Mouse (Mus musculus): Measurements from ENCODE around the gene Hdac4. TPM values are rescaled to one million over a fixed set of nuclear protein-coding genes. Genes with fewer than 3 reads are reported as not detected.

The Hdac4 gene
- polyA plus RNA-seq, 1 experiment from 2014 or later = 21.9 TPM

DNA sequence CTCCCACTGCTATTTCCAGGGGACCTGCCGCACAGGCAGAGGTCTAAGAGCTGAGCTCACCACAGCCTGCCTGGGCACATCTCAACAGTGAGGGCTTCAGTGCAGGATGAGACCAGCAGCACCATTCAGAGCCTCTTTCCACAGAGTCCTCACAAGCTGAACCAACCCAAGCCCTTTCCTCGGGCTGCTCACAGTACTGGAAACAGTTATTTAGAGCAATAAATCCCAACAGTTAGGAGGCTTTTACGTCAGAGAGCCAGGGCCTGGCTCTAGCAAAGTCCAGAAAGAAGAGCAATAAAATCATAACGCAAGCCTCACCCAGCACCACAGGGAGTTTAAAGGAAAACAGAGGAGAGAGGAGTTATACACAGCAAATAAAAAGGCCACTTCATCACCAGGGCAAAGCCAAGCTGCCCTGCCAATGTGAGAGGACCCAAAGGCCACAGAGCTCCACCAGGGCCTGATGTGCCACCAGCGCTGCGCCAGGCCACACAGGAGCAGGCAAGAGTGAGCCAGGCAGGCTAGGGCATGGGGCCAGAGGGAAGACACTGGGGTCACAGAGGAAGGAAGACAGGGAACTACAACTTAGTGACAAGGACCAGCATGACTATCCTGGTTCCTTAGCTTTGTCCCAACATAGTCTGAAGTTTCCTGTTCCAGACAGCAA, 50.5 kb downstream of the Hdac4 start:
- Histone ChIP-seq H3K9ac (ENCODE audit: low read length) (no peak overlapping the region), H3K36me3 (ENCODE audit: control insufficient read depth, insufficient read depth, low read length) (0 out of 2 replicates have a peak, but pooled peaks cover 2% of the 10 kb centered on the region), H3K4me1 (ENCODE audit: control insufficient read depth, insufficient read depth, low read length) (peaks cover 3% of the 10 kb centered on the region; the same call in 1 of the 2 replicates), H3K9me3 (ENCODE audit: control insufficient read depth, low read length) (no peaks in the 10 kb centered on the region), H3K27me3 (ENCODE audit: control insufficient read depth, insufficient read depth, low read length) (no peaks in the 10 kb centered on the region), H3K4me2 (no peak overlapping the region), H3K27ac (ENCODE audit: low read depth, low read length) (no peak overlapping the region), H3K4me3 (ENCODE audit: low read depth, low read length) (no peak overlapping the region)
- ATAC-seq (ENCODE audit: low FRiP score) = no peak
- WGBS = 83% methylated on average over 6 of the region's 6 CpGs
- no peak for DNase-seq (ENCODE audit: low spot score, missing footprints)

DNA sequence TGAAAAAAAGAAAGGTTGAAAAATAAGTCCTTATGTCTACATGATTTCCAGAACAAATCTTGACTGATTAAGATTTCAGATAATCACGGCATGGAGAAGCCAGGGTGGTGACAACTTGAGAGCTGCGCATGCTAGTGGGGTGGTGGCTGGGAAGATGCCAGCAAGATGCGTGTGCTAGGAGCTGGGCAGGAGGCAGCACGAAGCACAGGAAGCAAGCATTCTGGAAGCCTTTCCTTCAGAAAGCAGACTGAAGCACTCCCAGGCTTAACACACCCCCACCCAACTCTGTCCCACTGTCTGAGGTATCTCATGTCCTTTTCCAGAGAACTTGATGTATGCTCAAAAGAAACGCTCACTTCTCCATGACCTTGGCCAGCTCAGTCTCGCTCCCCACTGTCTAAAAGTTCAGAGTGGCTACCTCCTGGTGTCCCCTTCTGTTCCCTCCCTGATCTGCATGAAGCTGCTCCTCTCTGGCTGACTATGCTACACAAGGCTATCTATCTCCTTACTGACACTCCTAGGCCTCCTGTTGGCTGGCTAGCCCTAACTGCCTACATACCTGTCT, 52.1 kb downstream of the Hdac4 start:
- H3K9ac ChIP-seq (ENCODE audit: low read length) = no peak overlapping the region
- H3K27me3 ChIP-seq (ENCODE audit: control insufficient read depth, insufficient read depth, low read length) = no peaks in the 10 kb centered on the region
- peaks cover 3% of the 10 kb centered on the region; the same call in 1 of the 2 replicates for H3K4me1 ChIP-seq (ENCODE audit: control insufficient read depth, insufficient read depth, low read length)
- ATAC-seq (ENCODE audit: low FRiP score) (no peak), DNase-seq (ENCODE audit: low spot score, missing footprints) (no peak)
- no peak overlapping the region for H3K4me2 ChIP-seq
- H3K36me3 ChIP-seq (ENCODE audit: control insufficient read depth, insufficient read depth, low read length) = 0 out of 2 replicates have a peak, but pooled peaks cover 2% of the 10 kb centered on the region
- no peak overlapping the region; the same call in 1 of the 2 replicates for H3K27ac ChIP-seq (ENCODE audit: low read depth, low read length)
- WGBS = 91% methylated on average over 6 of the region's 6 CpGs
- H3K9me3 ChIP-seq (ENCODE audit: control insufficient read depth, low read length) = no peaks in the 10 kb centered on the region
- H3K4me3 ChIP-seq (ENCODE audit: low read depth, low read length) = no peak overlapping the region

DNA sequence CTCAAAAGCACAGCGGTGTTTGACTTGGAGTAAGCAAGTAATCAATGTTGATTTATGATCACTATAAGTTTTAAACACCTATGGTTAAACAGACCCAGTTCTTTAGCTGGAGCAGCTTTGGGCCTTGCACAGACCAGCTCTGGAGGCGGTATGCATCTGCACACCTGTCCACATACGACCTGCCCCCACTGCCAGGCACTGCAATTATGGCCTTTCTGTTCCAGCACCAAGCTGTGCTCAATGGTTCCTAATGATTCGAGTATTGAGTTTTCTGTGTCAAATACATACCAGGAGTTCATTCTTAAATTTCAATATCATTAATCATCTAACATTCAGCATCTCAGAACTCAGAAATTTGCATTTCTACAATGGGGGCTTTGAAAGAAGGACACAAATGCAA, 52.7 kb downstream of the Hdac4 start:
- Histone ChIP-seq H3K4me3 (ENCODE audit: low read depth, low read length) (no peak overlapping the region), H3K9me3 (ENCODE audit: control insufficient read depth, low read length) (no peaks in the 10 kb centered on the region), H3K27me3 (ENCODE audit: control insufficient read depth, insufficient read depth, low read length) (no peaks in the 10 kb centered on the region), H3K4me1 (ENCODE audit: control insufficient read depth, insufficient read depth, low read length) (peaks cover 3% of the 10 kb centered on the region; the same call in 1 of the 2 replicates), H3K36me3 (ENCODE audit: control insufficient read depth, insufficient read depth, low read length) (0 out of 2 replicates have a peak, but pooled peaks cover 2% of the 10 kb centered on the region), H3K4me2 (no peak overlapping the region), H3K27ac (ENCODE audit: low read depth, low read length) (no peak overlapping the region), H3K9ac (ENCODE audit: low read length) (no peak overlapping the region)
- DNase-seq (ENCODE audit: low spot score, missing footprints) (no peak), ATAC-seq (ENCODE audit: low FRiP score) (no peak)
- WGBS = 93% methylated on average over 4 of the region's 4 CpGs

DNA sequence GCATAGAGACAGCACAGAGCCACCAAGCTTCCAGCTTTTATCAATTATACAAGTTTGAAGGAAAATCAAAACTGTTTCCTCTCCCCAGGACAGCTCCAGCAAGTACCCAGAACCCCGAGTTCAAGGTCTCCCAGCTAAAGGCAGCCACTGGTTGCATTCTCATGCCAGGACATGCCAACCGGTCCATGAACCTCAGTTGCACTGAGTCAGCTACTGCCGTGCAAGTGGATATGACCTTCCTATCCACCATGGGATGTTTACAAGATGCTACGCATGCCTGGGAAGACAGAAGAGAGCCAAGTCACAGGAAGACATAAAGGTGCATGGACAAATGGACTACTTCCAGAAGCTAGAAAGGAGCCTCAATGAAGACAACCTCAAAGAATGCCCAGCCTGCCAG, 56.5 kb downstream of the Hdac4 start:
- no peaks in the 10 kb centered on the region for H3K27me3 ChIP-seq (ENCODE audit: control insufficient read depth, insufficient read depth, low read length)
- H3K4me3 ChIP-seq (ENCODE audit: low read depth, low read length) = no peak overlapping the region
- no peak overlapping the region for H3K27ac ChIP-seq (ENCODE audit: low read depth, low read length)
- H3K36me3 ChIP-seq (ENCODE audit: control insufficient read depth, insufficient read depth, low read length) = no peaks in the 10 kb centered on the region
- DNase-seq (ENCODE audit: low spot score, missing footprints) = no peak
- no peaks in the 10 kb centered on the region for H3K4me1 ChIP-seq (ENCODE audit: control insufficient read depth, insufficient read depth, low read length)
- 94% methylated on average over 4 of the region's 4 CpGs for WGBS
- H3K4me2 ChIP-seq = no peak overlapping the region
- H3K9ac ChIP-seq (ENCODE audit: low read length) = no peak overlapping the region
- no peak for ATAC-seq (ENCODE audit: low FRiP score)
- H3K9me3 ChIP-seq (ENCODE audit: control insufficient read depth, low read length) = no peaks in the 10 kb centered on the region

DNA sequence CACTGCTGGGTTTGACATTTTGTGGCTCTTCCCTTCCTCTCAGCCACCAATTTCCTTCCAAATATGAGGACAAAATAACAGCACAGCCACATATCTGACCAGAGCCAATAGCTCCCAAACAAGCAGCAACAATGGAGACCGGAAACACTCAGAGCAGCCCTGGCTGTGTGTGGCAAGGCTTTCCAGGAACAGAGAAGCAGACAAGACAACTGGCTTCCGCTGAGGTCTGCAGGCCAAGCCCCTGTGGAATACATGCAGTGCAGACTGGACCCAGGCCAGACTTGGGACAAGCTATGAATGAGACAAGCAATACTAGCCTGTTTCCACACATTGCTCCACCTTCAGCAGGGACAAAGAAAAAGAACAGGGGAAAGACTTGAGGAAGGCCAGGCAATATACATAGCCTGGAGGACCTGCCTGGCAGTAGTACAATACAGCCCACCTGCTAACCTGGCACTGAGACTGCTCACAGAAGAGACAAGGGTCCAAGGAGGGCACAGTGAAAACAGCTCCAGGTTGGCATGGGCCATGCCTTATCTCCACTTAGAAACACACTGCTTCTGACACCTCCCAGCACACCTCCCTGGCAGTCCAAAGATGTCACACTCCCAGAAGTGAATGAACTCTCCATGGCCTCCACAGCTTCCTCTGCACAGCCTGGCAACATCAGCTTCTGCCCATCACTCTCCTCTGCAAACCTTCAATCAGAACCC, 58.2 kb downstream of the Hdac4 start:
- no peak for DNase-seq (ENCODE audit: low spot score, missing footprints)
- no peaks in the 10 kb centered on the region for H3K4me1 ChIP-seq (ENCODE audit: control insufficient read depth, insufficient read depth, low read length)
- H3K9ac ChIP-seq (ENCODE audit: low read length) = no peak overlapping the region
- H3K4me3 ChIP-seq (ENCODE audit: low read depth, low read length) = no peak overlapping the region
- H3K27ac ChIP-seq (ENCODE audit: low read depth, low read length) = no peak overlapping the region
- H3K36me3 ChIP-seq (ENCODE audit: control insufficient read depth, insufficient read depth, low read length) = no peaks in the 10 kb centered on the region
- no peak for ATAC-seq (ENCODE audit: low FRiP score)
- WGBS = 93% methylated on average over 2 of the region's 2 CpGs
- H3K4me2 ChIP-seq = no peak overlapping the region
- H3K9me3 ChIP-seq (ENCODE audit: control insufficient read depth, low read length) = no peaks in the 10 kb centered on the region
- H3K27me3 ChIP-seq (ENCODE audit: control insufficient read depth, insufficient read depth, low read length) = no peaks in the 10 kb centered on the region

DNA sequence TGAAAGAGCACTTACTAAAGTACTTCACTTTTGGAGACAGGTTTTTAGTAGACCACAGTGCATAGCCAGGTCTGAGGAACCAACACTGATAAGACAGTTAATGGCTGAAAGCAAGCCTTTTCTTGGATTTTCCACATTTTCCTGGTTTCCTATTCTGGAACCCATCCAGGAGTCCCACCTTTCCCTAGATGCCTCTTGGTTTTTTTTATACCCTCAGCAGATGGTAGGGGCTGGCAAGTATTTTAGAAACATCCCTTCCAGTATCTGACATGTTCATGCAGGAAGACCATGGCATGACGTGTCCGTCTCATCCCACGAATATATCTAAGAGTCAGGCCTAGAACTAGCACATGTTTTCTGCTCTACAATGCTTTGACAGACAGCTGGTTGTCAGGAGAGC, 59.1 kb downstream of the Hdac4 start:
- Histone ChIP-seq H3K9me3 (ENCODE audit: control insufficient read depth, low read length) (no peaks in the 10 kb centered on the region), H3K4me2 (no peak overlapping the region)
- no peak for DNase-seq (ENCODE audit: low spot score, missing footprints)

DNA sequence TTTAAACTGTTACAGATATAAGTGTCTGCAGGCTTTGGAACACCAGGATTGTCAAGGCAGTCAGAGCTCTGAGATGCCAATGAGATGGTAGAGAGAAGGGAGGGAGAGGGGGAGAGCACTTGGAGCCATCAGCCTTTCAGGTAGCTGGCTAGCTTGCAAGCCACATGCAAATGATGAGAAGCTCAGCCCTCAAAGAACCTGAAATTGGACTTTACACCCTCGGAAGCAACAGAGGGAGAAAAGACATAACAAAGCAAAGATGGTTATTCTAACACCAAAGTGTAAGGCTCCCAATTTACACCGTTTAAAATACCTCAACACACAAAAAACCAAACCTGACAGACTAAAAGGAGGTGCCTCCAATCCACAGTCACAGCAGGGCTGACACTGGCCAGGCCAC, 63.3 kb downstream of the Hdac4 start:
- 72% methylated on average over 2 of the region's 2 CpGs for WGBS
- Histone ChIP-seq H3K9me3 (ENCODE audit: control insufficient read depth, low read length) (no peaks in the 10 kb centered on the region), H3K9ac (ENCODE audit: low read length) (no peak overlapping the region), H3K4me1 (ENCODE audit: control insufficient read depth, insufficient read depth, low read length) (no peaks in the 10 kb centered on the region), H3K36me3 (ENCODE audit: control insufficient read depth, insufficient read depth, low read length) (no peaks in the 10 kb centered on the region), H3K4me2 (no peak overlapping the region), H3K27ac (ENCODE audit: low read depth, low read length) (no peak overlapping the region), H3K4me3 (ENCODE audit: low read depth, low read length) (no peak overlapping the region), H3K27me3 (ENCODE audit: control insufficient read depth, insufficient read depth, low read length) (no peaks in the 10 kb centered on the region)
- DNase-seq (ENCODE audit: low spot score, missing footprints) (no peak), ATAC-seq (ENCODE audit: low FRiP score) (no peak)

More for the DNA sequence above, 59.1 kb downstream of the Hdac4 start:
- WGBS = 98% methylated on average over 3 of the region's 3 CpGs
- ATAC-seq (ENCODE audit: low FRiP score) = no peak
- H3K27me3 ChIP-seq (ENCODE audit: control insufficient read depth, insufficient read depth, low read length) = no peaks in the 10 kb centered on the region
- H3K36me3 ChIP-seq (ENCODE audit: control insufficient read depth, insufficient read depth, low read length) = no peaks in the 10 kb centered on the region
- H3K9ac ChIP-seq (ENCODE audit: low read length) = no peak overlapping the region
- no peak overlapping the region for H3K27ac ChIP-seq (ENCODE audit: low read depth, low read length)
- no peak overlapping the region for H3K4me3 ChIP-seq (ENCODE audit: low read depth, low read length)
- no peaks in the 10 kb centered on the region for H3K4me1 ChIP-seq (ENCODE audit: control insufficient read depth, insufficient read depth, low read length)

DNA sequence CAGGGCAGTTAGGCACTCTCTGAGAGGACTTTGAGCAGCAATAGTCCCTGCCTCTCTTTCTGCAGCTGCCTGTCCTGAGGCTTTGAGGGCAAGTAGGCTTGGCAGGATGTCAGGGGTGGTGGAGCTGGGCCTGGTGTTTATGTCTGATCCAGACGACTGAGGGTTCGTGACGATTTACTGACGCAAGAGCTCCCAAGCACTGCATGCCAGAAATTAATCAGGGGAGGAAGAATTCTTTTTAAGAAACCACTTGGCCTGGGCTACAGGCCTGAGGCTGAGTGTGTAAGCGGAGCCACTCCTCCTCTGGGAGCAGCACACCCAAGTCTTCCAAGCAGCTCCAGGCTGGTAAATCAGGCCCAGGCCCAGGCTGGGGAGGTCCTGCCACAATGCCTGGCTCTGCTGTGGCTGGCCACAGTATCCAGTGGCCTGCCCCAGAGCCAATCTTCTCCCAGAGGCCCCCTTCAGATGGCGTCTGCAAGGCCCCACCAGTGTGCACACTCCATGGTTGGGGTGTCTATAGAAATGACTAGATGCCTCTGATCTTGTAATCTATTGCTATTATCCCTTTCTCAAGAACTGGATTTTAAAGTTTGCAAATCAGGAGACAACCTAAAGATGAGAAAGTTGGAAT, 64.9 kb downstream of the Hdac4 start:
- Histone ChIP-seq H3K27me3 (ENCODE audit: control insufficient read depth, insufficient read depth, low read length) (no peaks in the 10 kb centered on the region), H3K9me3 (ENCODE audit: control insufficient read depth, low read length) (no peaks in the 10 kb centered on the region), H3K4me3 (ENCODE audit: low read depth, low read length) (no peak overlapping the region), H3K36me3 (ENCODE audit: control insufficient read depth, insufficient read depth, low read length) (no peaks in the 10 kb centered on the region), H3K9ac (ENCODE audit: low read length) (no peak overlapping the region), H3K4me1 (ENCODE audit: control insufficient read depth, insufficient read depth, low read length) (no peaks in the 10 kb centered on the region), H3K4me2 (no peak overlapping the region), H3K27ac (ENCODE audit: low read depth, low read length) (no peak overlapping the region)
- 83% methylated on average over 6 of the region's 6 CpGs for WGBS
- no peak for ATAC-seq (ENCODE audit: low FRiP score)
- no peak for DNase-seq (ENCODE audit: low spot score, missing footprints)

DNA sequence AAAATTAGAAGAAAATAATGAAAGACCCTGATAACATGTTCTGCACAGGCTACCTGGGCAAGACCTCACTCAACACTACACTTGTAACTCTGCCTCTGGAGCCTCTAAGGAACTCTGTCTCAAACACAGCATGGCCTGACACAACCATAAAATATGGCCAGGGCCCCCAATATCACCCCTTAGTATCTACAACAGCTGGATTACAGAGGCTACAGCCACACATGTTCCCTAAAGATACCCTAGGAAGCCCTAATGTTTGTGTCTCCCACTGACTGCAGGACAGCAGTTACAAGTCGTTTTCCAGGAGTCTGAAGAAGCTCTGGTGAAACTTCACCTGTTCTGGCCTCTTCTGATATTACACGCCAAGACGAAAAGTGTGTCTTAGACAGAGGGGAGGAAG, 65.7 kb downstream of the Hdac4 start:
- no peak for ATAC-seq (ENCODE audit: low FRiP score)
- H3K27ac ChIP-seq (ENCODE audit: low read depth, low read length) = no peak overlapping the region
- H3K4me3 ChIP-seq (ENCODE audit: low read depth, low read length) = no peak overlapping the region
- H3K9me3 ChIP-seq (ENCODE audit: control insufficient read depth, low read length) = no peaks in the 10 kb centered on the region
- no peak for DNase-seq (ENCODE audit: low spot score, missing footprints)
- H3K4me2 ChIP-seq = no peak overlapping the region
- no peaks in the 10 kb centered on the region for H3K27me3 ChIP-seq (ENCODE audit: control insufficient read depth, insufficient read depth, low read length)
- no peak overlapping the region for H3K9ac ChIP-seq (ENCODE audit: low read length)
- no peaks in the 10 kb centered on the region for H3K4me1 ChIP-seq (ENCODE audit: control insufficient read depth, insufficient read depth, low read length)
- 92% methylated on average over 3 of the region's 3 CpGs for WGBS
- H3K36me3 ChIP-seq (ENCODE audit: control insufficient read depth, insufficient read depth, low read length) = no peaks in the 10 kb centered on the region
